Mouse (Mus musculus): ENCODE results near the gene Pou3f3. TPM values are rescaled to one million over a fixed set of nuclear protein-coding genes. Genes with fewer than 3 reads are reported as not detected.
A peak's percentile ranks its signal among the peaks of the same experiment; 100 is the strongest.

Pou3f3 gene
- polyA plus RNA-seq (2015; fragmentation: Nextera tagmentation; extraction: Ambion mirVana) = 0.03 and 0.08 TPM in 2 replicates

GRCm38 (mm10) chr1:42695578-42695915 lies at the start of gene Pou3f3:
Gene Pou3f3, plus strand, starts transcription at chr1:42695768.
- WGBS = under 1% methylated on average over 19 of the region's 21 CpGs
- peak within 1 kb of the TSS; percentile 58 for H3K4me3 ChIP-seq
- H3K9me3 ChIP-seq = no peaks in the 10 kb centered on the region
- peak within 1 kb of the TSS; percentile 91 for H3K4me2 ChIP-seq
- H3K9ac ChIP-seq = peak within 1 kb of the TSS; percentile 71
- H3K4me1 ChIP-seq = peaks cover 49% of the 10 kb centered on the region
- H3K27ac ChIP-seq (replicated peaks) = no peak within 1 kb of the TSS
- H3K36me3 ChIP-seq = no peaks in the 10 kb centered on the region
- peaks cover 93% of the 10 kb centered on the region for H3K27me3 ChIP-seq (replicated peaks)
- ATAC-seq (ENCODE audit: extremely low read depth, insufficient number of reproducible peaks, low FRiP score, low TSS enrichment) = peak; percentile 57; the same call in 1 of the 2 replicates

- Histone ChIP-seq H3K27me3 (replicated peaks) (no peaks in the 10 kb centered on the region), H3K27ac (replicated peaks) (no peak overlapping the region), H3K9me3 (no peaks in the 10 kb centered on the region), H3K4me1 (no peaks in the 10 kb centered on the region), H3K4me3 (no peak overlapping the region), H3K4me2 (no peak overlapping the region), H3K9ac (no peak overlapping the region), H3K36me3 (no peaks in the 10 kb centered on the region)
- ATAC-seq (ENCODE audit: extremely low read depth, insufficient number of reproducible peaks, low FRiP score, low TSS enrichment) = no peak
- 84% methylated on average over 9 of the region's 9 CpGs for WGBS
Measured at GRCm38 (mm10) chr1:42648366-42648935, 47.1 kb upstream of the Pou3f3 start.

- H3K4me1 ChIP-seq = no peaks in the 10 kb centered on the region
- no peaks in the 10 kb centered on the region for H3K9me3 ChIP-seq
- no peak overlapping the region for H3K9ac ChIP-seq
- no peak for ATAC-seq (ENCODE audit: extremely low read depth, insufficient number of reproducible peaks, low FRiP score, low TSS enrichment)
- H3K4me2 ChIP-seq = no peak overlapping the region
- H3K36me3 ChIP-seq = no peaks in the 10 kb centered on the region
- H3K27ac ChIP-seq (replicated peaks) = no peak overlapping the region
- no peak overlapping the region for H3K4me3 ChIP-seq
- 84% methylated on average over 15 of the region's 15 CpGs for WGBS
- H3K27me3 ChIP-seq (replicated peaks) = no peaks in the 10 kb centered on the region
Measured at GRCm38 (mm10) chr1:42651461-42651860, 44.1 kb upstream of the Pou3f3 start.

- Histone ChIP-seq H3K4me3 (no peak overlapping the region), H3K36me3 (no peaks in the 10 kb centered on the region), H3K9me3 (no peaks in the 10 kb centered on the region), H3K9ac (no peak overlapping the region), H3K4me1 (no peaks in the 10 kb centered on the region), H3K4me2 (no peak overlapping the region), H3K27ac (replicated peaks) (no peak overlapping the region), H3K27me3 (replicated peaks) (no peaks in the 10 kb centered on the region; the same call in none of the 2 replicates)
- WGBS = 43% methylated on average over 1 of the region's 1 CpGs
- ATAC-seq (ENCODE audit: extremely low read depth, insufficient number of reproducible peaks, low FRiP score, low TSS enrichment) = no peak
Measured at GRCm38 (mm10) chr1:42667546-42667945, 28.0 kb upstream of the Pou3f3 start.

- Histone ChIP-seq H3K4me2 (no peak overlapping the region), H3K27me3 (replicated peaks) (peaks cover 59% of the 10 kb centered on the region), H3K36me3 (no peaks in the 10 kb centered on the region), H3K9me3 (no peaks in the 10 kb centered on the region), H3K4me3 (no peak overlapping the region), H3K4me1 (peaks cover 10% of the 10 kb centered on the region), H3K9ac (no peak overlapping the region), H3K27ac (replicated peaks) (no peak overlapping the region)
- 57% methylated on average over 3 of the region's 3 CpGs for WGBS
- ATAC-seq (ENCODE audit: extremely low read depth, insufficient number of reproducible peaks, low FRiP score, low TSS enrichment) = no peak
Measured at GRCm38 (mm10) chr1:42680673-42681072, 14.9 kb upstream of the Pou3f3 start.

GRCm38 (mm10) chr1:42681762-42682161 lies 13.8 kb upstream of the Pou3f3 start:
- no peak overlapping the region for H3K9ac ChIP-seq
- H3K9me3 ChIP-seq = no peaks in the 10 kb centered on the region
- H3K27me3 ChIP-seq (replicated peaks) = peaks cover 63% of the 10 kb centered on the region
- 63% methylated on average over 5 of the region's 5 CpGs for WGBS
- peaks cover 20% of the 10 kb centered on the region for H3K4me1 ChIP-seq
- no peak overlapping the region for H3K4me3 ChIP-seq
- H3K36me3 ChIP-seq = no peaks in the 10 kb centered on the region
- no peak for ATAC-seq (ENCODE audit: extremely low read depth, insufficient number of reproducible peaks, low FRiP score, low TSS enrichment)
- H3K4me2 ChIP-seq = no peak overlapping the region
- no peak overlapping the region for H3K27ac ChIP-seq (replicated peaks)

- no peaks in the 10 kb centered on the region for H3K36me3 ChIP-seq
- H3K27ac ChIP-seq (replicated peaks) = no peak overlapping the region
- H3K27me3 ChIP-seq (replicated peaks) = peaks cover 84% of the 10 kb centered on the region
- H3K9ac ChIP-seq = no peak overlapping the region
- H3K4me2 ChIP-seq = peak overlapping the region; percentile 67
- peaks cover 21% of the 10 kb centered on the region for H3K4me1 ChIP-seq
- no peaks in the 10 kb centered on the region for H3K9me3 ChIP-seq
- ATAC-seq (ENCODE audit: extremely low read depth, insufficient number of reproducible peaks, low FRiP score, low TSS enrichment) = no peak
- 4% methylated on average over 6 of the region's 6 CpGs for WGBS
- H3K4me3 ChIP-seq = peak overlapping the region; percentile 46
Measured at GRCm38 (mm10) chr1:42683861-42684260, 11.7 kb upstream of the Pou3f3 start.

- peak overlapping the region; percentile 35 for H3K9ac ChIP-seq
- H3K27me3 ChIP-seq (replicated peaks) = peaks cover 88% of the 10 kb centered on the region
- peak overlapping the region; percentile 46 for H3K4me3 ChIP-seq
- H3K4me2 ChIP-seq = peak overlapping the region; percentile 67
- ATAC-seq (ENCODE audit: extremely low read depth, insufficient number of reproducible peaks, low FRiP score, low TSS enrichment) = no peak
- H3K27ac ChIP-seq (replicated peaks) = no peak overlapping the region
- WGBS = 1% methylated on average over 27 of the region's 27 CpGs
- H3K36me3 ChIP-seq = no peaks in the 10 kb centered on the region
- peaks cover 21% of the 10 kb centered on the region for H3K4me1 ChIP-seq
- H3K9me3 ChIP-seq = no peaks in the 10 kb centered on the region
Measured at GRCm38 (mm10) chr1:42684345-42684744, 11.2 kb upstream of the Pou3f3 start.

GRCm38 (mm10) chr1:42684783-42685182 lies 10.8 kb upstream of the Pou3f3 start:
- Histone ChIP-seq H3K27me3 (replicated peaks) (peaks cover 89% of the 10 kb centered on the region), H3K9me3 (no peaks in the 10 kb centered on the region), H3K36me3 (no peaks in the 10 kb centered on the region), H3K27ac (replicated peaks) (no peak overlapping the region), H3K9ac (no peak overlapping the region), H3K4me3 (peak overlapping the region; percentile 46), H3K4me2 (peak overlapping the region; percentile 67), H3K4me1 (peaks cover 21% of the 10 kb centered on the region)
- ATAC-seq (ENCODE audit: extremely low read depth, insufficient number of reproducible peaks, low FRiP score, low TSS enrichment) = no peak
- WGBS = 1% methylated on average over 19 of the region's 21 CpGs

- peaks cover 89% of the 10 kb centered on the region for H3K27me3 ChIP-seq (replicated peaks)
- no peak overlapping the region for H3K9ac ChIP-seq
- no peak overlapping the region for H3K4me3 ChIP-seq
- no peaks in the 10 kb centered on the region for H3K9me3 ChIP-seq
- H3K27ac ChIP-seq (replicated peaks) = no peak overlapping the region
- H3K4me2 ChIP-seq = no peak overlapping the region; the same call in 1 of the 2 replicates
- no peaks in the 10 kb centered on the region for H3K36me3 ChIP-seq
- ATAC-seq (ENCODE audit: extremely low read depth, insufficient number of reproducible peaks, low FRiP score, low TSS enrichment) = no peak
- WGBS = 4% methylated on average over 11 of the region's 11 CpGs
- H3K4me1 ChIP-seq = peaks cover 21% of the 10 kb centered on the region
Measured at GRCm38 (mm10) chr1:42685321-42685960, 10.1 kb upstream of the Pou3f3 start.

GRCm38 (mm10) chr1:42686194-42687131 lies 9.1 kb upstream of the Pou3f3 start:
- Histone ChIP-seq H3K9me3 (no peaks in the 10 kb centered on the region), H3K4me3 (peak overlapping the region; percentile 48), H3K27me3 (replicated peaks) (peaks cover 94% of the 10 kb centered on the region), H3K36me3 (no peaks in the 10 kb centered on the region), H3K4me1 (peaks cover 21% of the 10 kb centered on the region), H3K4me2 (peak overlapping the region; percentile 74), H3K9ac (peak overlapping the region; percentile 61), H3K27ac (replicated peaks) (no peak overlapping the region)
- no peak for ATAC-seq (ENCODE audit: extremely low read depth, insufficient number of reproducible peaks, low FRiP score, low TSS enrichment)
- under 1% methylated on average over 53 of the region's 53 CpGs for whole genome bisulfite sequencing
